Mouse (Mus musculus) spleen, adult 2 months (tissue): ENCODE results near the gene Spata33.

Experiments used
- CTCF ChIP-seq: fragments of 200-500 bp; IDR thresholded peaks from 2 replicates; pipeline ENCODE4 v1.5.1; 2011; ENCODE audit warnings: mild to moderate bottlenecking, inconsistent platforms; ENCODE audit not compliant: insufficient read depth, insufficient read length, insufficient replicate concordance; ENCODE audit errors: extremely low read depth
- POLR2A ChIP-seq: fragments of 200-500 bp; IDR thresholded peaks from 2 replicates; pipeline ENCODE4 v1.6.1; 2011; ENCODE audit warnings: low read depth, low read length, inconsistent platforms

GRCm38 (mm10) chr8:123235520-123236497 is 23.2 kb downstream of the Spata33 start, which contains the start of gene Spata2l:
- TF ChIP-seq CTCF (peak; percentile 9; the same call in 1 of the 2 replicates), POLR2A (peak; percentile 36; the same call in 1 of the 2 replicates)
